Mouse (Mus musculus): ENCODE results near the gene Btbd9. TPM values are rescaled to one million over a fixed set of nuclear protein-coding genes. Genes with fewer than 3 reads are reported as not detected.

Btbd9 gene
- polyA plus RNA-seq, 1 experiment = 25.6 TPM

DNA sequence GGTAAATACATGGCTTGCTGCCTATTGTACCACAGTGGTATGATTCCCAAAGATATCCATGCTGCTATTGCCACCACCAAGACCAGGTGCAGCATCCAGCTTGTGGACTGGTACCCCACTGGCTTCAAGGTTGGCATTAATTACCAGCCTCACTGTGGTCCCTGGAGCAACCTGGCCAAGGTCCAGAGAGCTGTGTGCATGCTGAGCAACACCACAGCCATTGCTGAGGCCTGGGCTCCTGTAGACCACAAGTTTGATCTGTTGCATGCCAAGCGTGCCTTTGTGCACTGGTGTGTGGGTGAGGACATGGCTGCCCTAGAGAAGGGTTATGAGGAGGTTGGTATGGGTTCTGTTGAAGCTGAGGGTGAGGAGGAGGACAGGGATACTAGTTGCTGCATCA, 397.9 kb downstream of the Btbd9 start:
- WGBS = 51% methylated on average over 1 of the region's 1 CpGs
- Histone ChIP-seq H3K27ac (ENCODE audit: insufficient read depth, low read depth, low read length) (no peak overlapping the region), H3K4me3 (ENCODE audit: insufficient read depth, low read depth, low read length) (no peak overlapping the region), H3K36me3 (ENCODE audit: control insufficient read depth, insufficient read depth, low read length) (no peaks in the 10 kb centered on the region), H3K4me1 (ENCODE audit: control insufficient read depth, insufficient read depth, low read length) (peaks cover 8% of the 10 kb centered on the region; the same call in 1 of the 2 replicates), H3K27me3 (replicated peaks; ENCODE audit: control insufficient read depth, insufficient read depth, low read length) (no peaks in the 10 kb centered on the region)
- peak; percentile 77 for DNase-seq
- TF ChIP-seq POLR2A (IDR thresholded peaks at IDR 0.05; ENCODE audit: low read depth, low read length) (no peak), CTCF (conservative IDR thresholded peaks at IDR 0.05; ENCODE audit: insufficient read depth, insufficient read length, low read depth, low read length) (no peak)

DNA sequence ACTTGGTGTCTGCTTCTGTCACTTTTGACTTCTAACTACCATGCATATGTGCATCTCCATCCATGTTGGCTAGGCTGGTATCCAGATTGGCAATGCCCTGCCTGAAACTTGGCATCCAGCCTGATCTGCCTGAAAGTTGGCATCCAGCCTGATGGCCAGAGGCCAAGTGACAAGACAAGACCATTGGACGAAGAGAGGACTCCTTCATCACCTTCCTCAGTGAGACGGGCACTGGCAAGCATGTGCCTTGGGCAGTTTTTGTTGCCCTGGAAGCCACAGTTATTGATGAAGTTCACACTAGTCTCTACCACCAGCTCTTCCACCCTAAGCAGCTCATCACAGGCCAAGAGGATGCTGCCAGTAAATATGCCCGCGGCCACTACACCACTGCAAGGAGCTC, 398.9 kb downstream of the Btbd9 start:
- TF ChIP-seq POLR2A (IDR thresholded peaks at IDR 0.05; ENCODE audit: low read depth, low read length) = no peak
- TF ChIP-seq CTCF (conservative IDR thresholded peaks at IDR 0.05; ENCODE audit: insufficient read depth, insufficient read length, low read depth, low read length) = no peak
- Histone ChIP-seq H3K4me3 (ENCODE audit: insufficient read depth, low read depth, low read length) (no peak overlapping the region), H3K27ac (ENCODE audit: insufficient read depth, low read depth, low read length) (no peak overlapping the region), H3K27me3 (replicated peaks; ENCODE audit: control insufficient read depth, insufficient read depth, low read length) (no peaks in the 10 kb centered on the region), H3K4me1 (ENCODE audit: control insufficient read depth, insufficient read depth, low read length) (peaks cover 8% of the 10 kb centered on the region; the same call in 1 of the 2 replicates), H3K36me3 (ENCODE audit: control insufficient read depth, insufficient read depth, low read length) (no peaks in the 10 kb centered on the region)
- DNase-seq = peak; percentile 85
- 59% methylated on average over 4 of the region's 4 CpGs for WGBS

Other genes starting within 250 kb of the Btbd9 start
- gene Dnah8, start 47.9 kb upstream of the Btbd9 start, polyA plus RNA-seq (2012; rRNA removed) = 0.30 and 1.2 TPM in 2 replicates
- gene Glo1, start 50.4 kb upstream of the Btbd9 start, polyA plus RNA-seq (2012; rRNA removed) = 66.6 and 89.0 TPM in 2 replicates